Mouse (Mus musculus) neural tube, embryonic 11.5 days (tissue): Measurements from ENCODE around the gene Pex26. TPM values are rescaled to one million over a fixed set of nuclear protein-coding genes. Genes with fewer than 3 reads are reported as not detected.

Source experiments
- ATAC-seq: fragments of 200-750 bp; cut with Nextera tagmentation; 2 replicates; pipeline ENCODE4 v1.8.0; 2017; ENCODE audit warnings: moderate number of reproducible peaks, mild to moderate bottlenecking, moderate TSS enrichment, moderate library complexity; ENCODE audit not compliant: insufficient read depth, low FRiP score, low TSS enrichment
- DNase-seq: peaks from one replicate; pipeline ENCODE4 v3.0.0-alpha.2; 2015; ENCODE audit warnings: low spot score
- H3K27ac ChIP-seq: fragments of 300-500 bp; sonication (generic); 2 replicates; pipeline ENCODE4 v1.5.1; 2014; ENCODE audit warnings: low read depth, mild to moderate bottlenecking, low read length
- H3K27me3 ChIP-seq: fragments of 300-500 bp; sonication (generic); 2 replicates; pipeline ENCODE4 v1.6.1; 2014; ENCODE audit warnings: mild to moderate bottlenecking, low read length, mixed read lengths; ENCODE audit not compliant: control insufficient read depth, insufficient read depth
- H3K36me3 ChIP-seq: fragments of 300-500 bp; sonication (generic); 2 replicates; pipeline ENCODE4 v1.6.1; 2014; ENCODE audit warnings: mild to moderate bottlenecking, low read length, moderate library complexity, mixed read lengths; ENCODE audit not compliant: control insufficient read depth, insufficient read depth
- H3K4me1 ChIP-seq: fragments of 300-500 bp; sonication (generic); 2 replicates; pipeline ENCODE4 v1.6.1; 2014; ENCODE audit warnings: low read length, mixed read lengths; ENCODE audit not compliant: control insufficient read depth, insufficient read depth
- H3K4me2 ChIP-seq: fragments of 300-500 bp; sonication (generic); 2 replicates; pipeline ENCODE4 v1.6.1; 2014; ENCODE audit warnings: low read depth, mild to moderate bottlenecking, moderate library complexity
- H3K4me3 ChIP-seq: fragments of 300-500 bp; sonication (generic); 2 replicates; pipeline ENCODE4 v1.5.1; 2014; ENCODE audit warnings: low read depth, low read length
- H3K9ac ChIP-seq: fragments of 300-500 bp; sonication (generic); 2 replicates; pipeline ENCODE4 v1.6.1; 2014; ENCODE audit warnings: mild to moderate bottlenecking, low read length
- H3K9me3 ChIP-seq: fragments of 300-500 bp; sonication (generic); 2 replicates; pipeline ENCODE4 v1.6.1; 2016; ENCODE audit warnings: low read length; ENCODE audit not compliant: control insufficient read depth
- WGBS: fragments of 180-500 bp; shearing (Covaris S2); extraction: QIAGEN DNeasy Blood & Tissue Kit; methylation state at CpG from one replicate; pipeline ENCODE4 v1.1.7; 2014; 5-methylcytosine and 5-hydroxymethylcytosine counted together
- polyA plus RNA-seq: library from polyadenylated mRNA; unstranded; fragments of >200 nt; fragmentation: Nextera tagmentation; extraction: Ambion mirVana; gene quantifications from 2 replicates; pipeline ENCODE4 v1.2.1, GENCODE M21; 2014

The Pex26 gene
- polyA plus RNA-seq, 1 experiment from 2014 or later, result 7.1 TPM

DNA sequence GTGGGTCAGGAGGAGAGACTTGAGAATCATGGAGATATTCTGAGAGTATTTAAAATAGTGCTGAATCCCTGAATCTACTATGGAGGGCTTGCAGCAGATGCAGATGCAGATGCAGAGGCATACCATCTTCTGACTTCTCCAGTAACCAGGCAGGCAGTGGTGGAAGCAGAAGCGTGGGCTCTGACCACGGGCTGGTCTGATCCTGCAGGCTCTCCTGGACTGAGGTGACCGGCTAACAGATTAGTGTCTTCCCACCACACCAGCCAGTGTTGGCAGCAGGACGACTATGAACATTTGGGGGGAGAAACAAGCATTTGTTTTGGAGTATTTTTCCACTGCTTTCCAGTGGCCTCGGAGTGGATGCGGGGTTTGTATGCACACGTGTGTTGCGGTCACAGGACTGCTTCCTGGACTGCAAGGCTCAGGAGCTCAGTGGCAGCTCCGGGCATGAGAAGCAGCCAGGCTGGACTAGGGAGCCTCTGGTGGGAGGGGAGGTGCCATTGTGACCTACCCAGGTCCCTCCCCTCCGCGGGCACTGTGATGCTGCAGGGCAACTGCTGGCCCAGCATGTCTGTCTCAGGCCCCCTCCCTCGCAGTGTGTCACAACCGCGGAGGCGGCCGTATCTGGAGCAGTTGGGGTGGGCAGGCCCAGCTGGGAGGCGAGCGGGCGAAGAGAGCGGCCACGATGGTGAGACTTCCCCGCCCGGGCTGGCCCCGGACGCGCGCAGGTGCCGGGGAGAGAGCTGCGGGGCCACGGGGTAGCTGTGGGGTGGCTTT, 26.9 kb downstream of the Pex26 start, which contains the start of gene Tuba8:
Gene Tuba8 (plus strand): TSS at position 548 of the 777 bp plus-strand sequence.
- Histone ChIP-seq H3K36me3 (no peaks in the 10 kb centered on the region), H3K9ac (peak within 1 kb of the TSS; percentile 42), H3K9me3 (no peaks in the 10 kb centered on the region), H3K4me1 (peaks cover 12% of the 10 kb centered on the region), H3K27me3 (peaks cover 30% of the 10 kb centered on the region), H3K4me2 (peak within 1 kb of the TSS; percentile 73), H3K4me3 (peak within 1 kb of the TSS; percentile 39), H3K27ac (no peak within 1 kb of the TSS)
- ATAC-seq (peak; percentile 67), DNase-seq (peak; percentile 38)
- WGBS, result 5% methylated on average over 30 of the region's 30 CpGs

DNA sequence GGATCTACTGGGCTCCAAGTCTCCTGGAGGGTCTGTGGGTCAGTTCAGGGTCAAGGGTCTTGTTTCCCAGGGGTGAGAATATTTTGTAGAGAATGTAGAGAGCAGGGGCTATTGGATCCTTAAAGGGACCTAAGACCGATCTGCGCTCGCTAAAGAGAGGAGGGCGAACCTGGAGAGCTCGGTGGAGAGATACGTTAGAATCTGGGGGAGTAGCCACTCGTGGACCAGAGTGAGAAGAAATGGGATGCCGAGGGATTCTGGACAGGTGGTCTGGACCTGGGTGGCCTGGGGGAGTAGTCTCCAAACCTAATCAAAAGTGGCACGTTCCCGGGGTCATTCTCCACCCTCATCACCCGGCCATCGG, 27.4 kb downstream of the Pex26 start:
- Histone ChIP-seq H3K4me2 (peak overlapping the region; percentile 73), H3K4me3 (peak overlapping the region; percentile 39), H3K27ac (no peak overlapping the region), H3K4me1 (peaks cover 12% of the 10 kb centered on the region), H3K27me3 (peaks cover 30% of the 10 kb centered on the region), H3K36me3 (no peaks in the 10 kb centered on the region), H3K9me3 (no peaks in the 10 kb centered on the region), H3K9ac (peak overlapping the region; percentile 42)
- WGBS, result 0% methylated on average over 12 of the region's 12 CpGs
- ATAC-seq, result 0 out of 2 replicates have a peak, but pooled peaks have one; percentile 27
- DNase-seq, result no peak

DNA sequence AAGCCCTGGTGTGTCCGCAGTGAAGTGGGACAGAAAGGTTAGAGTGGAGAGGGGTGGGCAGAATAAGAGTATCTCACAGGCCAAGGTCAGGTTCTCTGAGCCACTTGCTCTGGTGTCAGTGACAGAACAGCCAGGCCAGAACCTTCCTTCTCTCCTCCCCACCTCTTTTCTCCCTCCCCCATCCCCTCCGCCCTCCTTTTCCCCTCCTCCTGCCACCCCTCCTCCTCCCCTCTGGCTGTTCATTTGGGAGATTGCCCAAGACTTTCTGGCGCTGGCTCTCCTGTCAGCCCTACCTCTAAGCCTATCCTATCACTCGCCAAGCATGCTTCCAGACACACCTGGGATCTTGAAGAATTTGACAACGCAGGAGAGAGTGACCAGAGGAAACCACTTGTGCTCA, 28.3 kb downstream of the Pex26 start:
- ATAC-seq (no peak), DNase-seq (no peak)
- H3K36me3 ChIP-seq, result no peaks in the 10 kb centered on the region
- no peak overlapping the region for H3K27ac ChIP-seq
- peaks cover 12% of the 10 kb centered on the region for H3K4me1 ChIP-seq
- 13% methylated on average over 4 of the region's 5 CpGs for WGBS
- no peaks in the 10 kb centered on the region for H3K9me3 ChIP-seq
- peak overlapping the region; percentile 73 for H3K4me2 ChIP-seq
- H3K9ac ChIP-seq, result no peak overlapping the region
- H3K4me3 ChIP-seq, result no peak overlapping the region
- H3K27me3 ChIP-seq, result peaks cover 30% of the 10 kb centered on the region

DNA sequence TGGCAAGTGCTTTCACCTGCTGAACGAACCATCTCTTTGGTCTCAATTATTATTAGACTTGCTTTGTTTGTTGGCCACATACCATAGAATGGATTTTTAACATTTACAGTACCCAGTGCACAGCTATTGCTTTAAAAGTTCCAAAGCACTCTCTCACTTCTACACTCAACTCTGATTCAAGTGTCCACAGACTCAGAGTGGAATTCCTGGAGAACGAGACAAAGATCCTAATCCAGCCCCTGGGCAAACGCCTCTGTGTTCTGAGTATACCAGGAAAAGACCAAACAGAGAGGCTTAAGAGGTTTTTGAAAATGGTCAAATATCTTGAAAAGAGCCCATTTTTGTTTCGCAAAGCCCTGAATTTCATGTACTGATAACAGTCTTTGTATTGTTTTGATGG, 29.5 kb downstream of the Pex26 start:
- Histone ChIP-seq H3K9me3 (no peaks in the 10 kb centered on the region), H3K36me3 (no peaks in the 10 kb centered on the region), H3K27ac (no peak overlapping the region), H3K4me3 (no peak overlapping the region), H3K27me3 (peaks cover 30% of the 10 kb centered on the region), H3K4me2 (no peak overlapping the region), H3K4me1 (peaks cover 12% of the 10 kb centered on the region), H3K9ac (no peak overlapping the region)
- WGBS, result 88% methylated on average over 4 of the region's 4 CpGs
- no peak for ATAC-seq
- no peak for DNase-seq

DNA sequence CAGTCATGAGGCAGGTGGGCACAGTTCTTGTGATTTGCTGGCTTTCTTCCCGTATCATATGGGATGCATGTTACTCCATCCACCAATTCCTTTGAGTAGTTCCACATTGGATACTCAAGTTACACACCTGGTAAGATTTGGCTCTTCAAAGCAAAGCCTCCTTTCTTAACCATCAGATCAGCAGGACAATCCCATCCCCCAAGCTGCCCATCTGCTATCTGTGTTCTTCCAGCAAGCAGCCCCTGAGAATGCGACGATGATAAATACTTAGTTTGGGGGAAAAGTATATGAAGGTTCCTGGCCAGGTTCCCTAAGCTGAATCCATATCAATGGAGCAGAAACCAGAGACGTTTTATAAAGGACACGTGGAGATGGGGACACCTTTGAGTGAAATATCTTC, 30.8 kb downstream of the Pex26 start:
- Histone ChIP-seq H3K9ac (no peak overlapping the region), H3K4me3 (no peak overlapping the region), H3K9me3 (no peaks in the 10 kb centered on the region), H3K4me1 (peaks cover 12% of the 10 kb centered on the region), H3K4me2 (no peak overlapping the region), H3K36me3 (no peaks in the 10 kb centered on the region), H3K27me3 (peaks cover 30% of the 10 kb centered on the region), H3K27ac (no peak overlapping the region)
- 88% methylated on average over 5 of the region's 5 CpGs for WGBS
- DNase-seq, result no peak
- no peak for ATAC-seq

DNA sequence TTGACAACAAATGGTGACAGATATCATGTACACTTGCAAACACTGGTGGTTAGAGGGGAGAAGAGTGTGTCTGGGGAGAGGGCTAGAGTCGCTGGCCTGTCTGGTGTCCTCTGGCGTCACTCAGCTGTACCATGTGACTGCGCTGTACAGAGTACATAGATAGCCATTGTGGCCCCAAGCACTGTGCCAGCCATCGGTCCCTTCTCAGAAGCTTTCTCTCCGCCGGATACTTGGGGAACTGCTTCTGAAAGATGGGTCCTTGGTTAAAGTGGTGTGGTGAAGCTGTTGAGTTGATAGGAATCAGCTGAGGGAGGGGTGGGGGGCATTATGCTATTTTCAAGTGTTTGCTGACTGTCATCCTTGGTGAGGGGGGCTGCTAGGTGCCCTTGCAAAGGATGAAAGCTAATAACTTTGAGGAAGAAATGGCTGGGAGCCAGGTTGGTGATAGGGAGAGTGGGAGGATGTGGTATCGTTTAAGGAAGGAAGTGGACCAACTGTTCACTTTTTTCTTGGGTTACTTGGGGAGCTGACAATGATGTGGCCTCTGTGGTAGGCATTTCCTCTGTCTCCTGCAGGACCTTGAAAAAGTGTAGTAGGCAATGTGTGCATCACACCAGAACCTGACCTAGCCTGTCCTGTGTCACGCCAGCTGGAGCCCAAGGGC, 31.3 kb downstream of the Pex26 start:
- ATAC-seq (no peak), DNase-seq (no peak)
- no peak overlapping the region for H3K4me2 ChIP-seq
- H3K4me1 ChIP-seq, result peaks cover 12% of the 10 kb centered on the region
- no peaks in the 10 kb centered on the region for H3K36me3 ChIP-seq
- H3K9me3 ChIP-seq, result no peaks in the 10 kb centered on the region
- no peak overlapping the region for H3K4me3 ChIP-seq
- H3K27me3 ChIP-seq, result peaks cover 27% of the 10 kb centered on the region
- no peak overlapping the region for H3K27ac ChIP-seq
- WGBS, result 90% methylated on average over 8 of the region's 8 CpGs
- no peak overlapping the region for H3K9ac ChIP-seq

DNA sequence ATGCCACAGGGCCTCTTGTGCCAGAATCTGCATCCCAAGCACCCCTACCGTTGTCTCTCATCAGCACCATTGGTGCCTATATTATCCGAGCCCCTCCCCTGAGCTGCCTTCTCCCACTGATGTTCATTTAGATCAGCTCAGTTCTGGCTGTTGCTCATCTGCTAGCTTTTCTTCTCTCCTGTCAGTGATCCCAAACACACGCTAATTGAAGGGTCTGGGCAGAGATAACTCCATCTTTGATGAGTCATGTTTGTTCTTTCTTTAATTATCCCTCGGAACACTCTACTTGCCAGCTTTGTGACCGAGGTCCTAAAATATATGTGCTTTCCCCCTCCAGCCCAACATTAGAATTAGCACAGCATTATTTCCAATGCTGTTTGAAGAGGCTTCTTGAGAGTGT, 31.9 kb downstream of the Pex26 start:
- H3K27me3 ChIP-seq, result peaks cover 22% of the 10 kb centered on the region
- peaks cover 11% of the 10 kb centered on the region for H3K4me1 ChIP-seq
- H3K9ac ChIP-seq, result no peak overlapping the region
- no peaks in the 10 kb centered on the region for H3K9me3 ChIP-seq
- WGBS, result 81% methylated on average over 5 of the region's 5 CpGs
- no peak overlapping the region for H3K4me2 ChIP-seq
- ATAC-seq (no peak), DNase-seq (no peak)
- no peaks in the 10 kb centered on the region for H3K36me3 ChIP-seq
- no peak overlapping the region for H3K27ac ChIP-seq
- H3K4me3 ChIP-seq, result no peak overlapping the region

DNA sequence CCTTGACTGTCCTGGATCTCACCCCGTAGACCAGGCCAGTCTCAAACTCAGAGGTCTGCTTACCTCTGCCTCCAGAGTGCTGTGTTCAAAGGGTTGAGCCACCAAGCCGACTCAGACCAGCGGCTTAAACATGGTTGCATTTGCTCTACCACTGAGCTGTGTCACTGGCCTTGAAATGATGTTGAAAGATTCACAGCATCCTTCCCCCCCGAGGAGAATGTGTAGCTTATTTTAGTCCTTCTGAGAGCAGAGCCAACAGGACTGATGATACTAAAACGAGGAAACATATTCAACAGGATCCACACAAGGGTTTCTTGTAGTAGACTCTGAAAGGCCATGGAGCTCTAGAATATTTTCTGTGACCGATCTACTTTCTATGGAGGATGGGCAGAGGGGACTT, 32.4 kb downstream of the Pex26 start:
- no peak overlapping the region for H3K9ac ChIP-seq
- peaks cover 16% of the 10 kb centered on the region for H3K27me3 ChIP-seq
- no peaks in the 10 kb centered on the region for H3K36me3 ChIP-seq
- no peaks in the 10 kb centered on the region for H3K9me3 ChIP-seq
- H3K4me3 ChIP-seq, result no peak overlapping the region
- 84% methylated on average over 6 of the region's 6 CpGs for WGBS
- no peak for DNase-seq
- H3K4me1 ChIP-seq, result peaks cover 8% of the 10 kb centered on the region
- ATAC-seq, result no peak
- no peak overlapping the region for H3K27ac ChIP-seq
- no peak overlapping the region for H3K4me2 ChIP-seq
